Mouse (Mus musculus) C2C12 (cell line): Measurements from ENCODE around the gene Fibin. TPM values are rescaled to one million over a fixed set of nuclear protein-coding genes. Genes with fewer than 3 reads are reported as not detected.

Source experiments
- H3K27me3 ChIP-seq: one replicate; pipeline ENCODE4 v1.6.1; 2011; ENCODE audit not compliant: control insufficient read depth, insufficient read depth, insufficient read length
- H3K36me3 ChIP-seq: one replicate; pipeline ENCODE4 v1.6.1; 2011; ENCODE audit not compliant: control insufficient read depth, insufficient read depth
- H3K4me3 ChIP-seq: one replicate; pipeline ENCODE4 v1.5.1; 2011; ENCODE audit warnings: mild to moderate bottlenecking, control low read depth; ENCODE audit not compliant: poor library complexity, insufficient read depth, severe bottlenecking
- H3K79me2 ChIP-seq: one replicate; pipeline ENCODE4 v1.6.1; 2011; ENCODE audit not compliant: control insufficient read depth, insufficient read depth
- H3K79me3 ChIP-seq: one replicate; pipeline ENCODE4 v1.6.1; 2011; ENCODE audit warnings: low read depth, control low read depth
- H3ac ChIP-seq: one replicate; pipeline ENCODE3; 2011; ENCODE audit warnings: low read depth; ENCODE audit not compliant: control insufficient read depth, insufficient read length
- CEBPB ChIP-seq: IDR thresholded peaks from one replicate; pipeline ENCODE4 v1.6.1; 2011; ENCODE audit warnings: low read depth, mild to moderate bottlenecking, control low read depth, moderate library complexity
- CTCF ChIP-seq: IDR thresholded peaks from one replicate; pipeline ENCODE4 v1.5.1; 2011; ENCODE audit not compliant: control insufficient read depth, insufficient read depth, insufficient read length
- FOSL1 ChIP-seq: IDR thresholded peaks from one replicate; pipeline ENCODE4 v1.8.0; 2011; ENCODE audit warnings: mild to moderate bottlenecking, low read length; ENCODE audit not compliant: poor library complexity, insufficient read depth, severe bottlenecking
- MAX ChIP-seq: IDR thresholded peaks from one replicate; pipeline ENCODE4 v1.6.1; 2011; ENCODE audit warnings: mild to moderate bottlenecking, control low read depth
- MYOD1 ChIP-seq: IDR thresholded peaks from one replicate; pipeline ENCODE4 v1.6.1; 2011; ENCODE audit warnings: low read depth; ENCODE audit not compliant: control insufficient read depth, insufficient read length
- MYOG ChIP-seq: IDR thresholded peaks from one replicate; pipeline ENCODE4 v1.6.1; 2011; ENCODE audit not compliant: control insufficient read depth, insufficient read length; ENCODE audit errors: extremely low read depth
- USF1 ChIP-seq: IDR thresholded peaks from one replicate; pipeline ENCODE4 v1.6.1; 2011; ENCODE audit warnings: low read depth, mild to moderate bottlenecking, control low read depth, moderate library complexity
- polyA plus RNA-seq: library from polyadenylated mRNA; unstranded; fragments of >200 nt; fragmentation: generic; extraction: Trizol; gene quantifications from one replicate; pipeline ENCODE4 v1.2.1, GENCODE M21; 2012; ENCODE audit warnings: missing spikeins

Fibin gene
- polyA plus RNA-seq, 1 experiment = 0.23 TPM

- no peak for TF ChIP-seq MYOG
- no peak for TF ChIP-seq MYOD1
- H3K79me3 ChIP-seq = no peaks in the 10 kb centered on the region
- no peak overlapping the region for H3K4me3 ChIP-seq
- no peak overlapping the region for H3ac ChIP-seq
- no peaks in the 10 kb centered on the region for H3K27me3 ChIP-seq
- H3K79me2 ChIP-seq = no peaks in the 10 kb centered on the region
- H3K36me3 ChIP-seq = no peaks in the 10 kb centered on the region
These were observed 44.3 kb downstream of the Fibin start for GRCm38 (mm10) chr2:110318719-110319118.

- H3K27me3 ChIP-seq = no peaks in the 10 kb centered on the region
- no peak overlapping the region for H3K4me3 ChIP-seq
- H3K36me3 ChIP-seq = no peaks in the 10 kb centered on the region
- H3K79me2 ChIP-seq = no peaks in the 10 kb centered on the region
- TF ChIP-seq USF1 = no peak
- TF ChIP-seq MAX = no peak
- no peak for TF ChIP-seq FOSL1
- TF ChIP-seq MYOD1 = no peak
- TF ChIP-seq CEBPB = no peak
- no peak for TF ChIP-seq MYOG
- no peaks in the 10 kb centered on the region for H3K79me3 ChIP-seq
- H3ac ChIP-seq = no peak overlapping the region
These were observed 46.7 kb downstream of the Fibin start for GRCm38 (mm10) chr2:110316116-110316883.

GRCm38 (mm10) chr2:110314509-110315155 is 48.4 kb downstream of the Fibin start, which contains the start of gene Bbox1:
Bbox1 (minus strand) TSS chr2:110314560.
- no peaks in the 10 kb centered on the region for H3K79me3 ChIP-seq
- TF ChIP-seq USF1 (no peak), MAX (no peak), MYOG (no peak), FOSL1 (no peak), MYOD1 (no peak), CEBPB (no peak), CTCF (no peak)

GRCm38 (mm10) chr2:110314074-110314473 is 48.9 kb downstream of the Fibin start:
- Histone ChIP-seq H3K27me3 (no peaks in the 10 kb centered on the region), H3K79me3 (no peaks in the 10 kb centered on the region), H3ac (no peak overlapping the region), H3K36me3 (no peaks in the 10 kb centered on the region), H3K79me2 (no peaks in the 10 kb centered on the region), H3K4me3 (no peak overlapping the region)
- TF ChIP-seq MAX (no peak), MYOG (no peak), CEBPB (no peak), FOSL1 (no peak), MYOD1 (no peak)

More at GRCm38 (mm10) chr2:110314509-110315155, 48.4 kb downstream of the Fibin start, which contains the start of gene Bbox1:
- Histone ChIP-seq H3ac (no peak within 1 kb of the TSS), H3K27me3 (no peaks in the 10 kb centered on the region), H3K36me3 (no peaks in the 10 kb centered on the region), H3K79me2 (no peaks in the 10 kb centered on the region), H3K4me3 (no peak within 1 kb of the TSS)

- H3K79me2 ChIP-seq = no peaks in the 10 kb centered on the region
- H3K4me3 ChIP-seq = no peak overlapping the region
- H3K79me3 ChIP-seq = no peaks in the 10 kb centered on the region
- no peak overlapping the region for H3ac ChIP-seq
- no peak for TF ChIP-seq FOSL1
- no peak for TF ChIP-seq CTCF
- no peak for TF ChIP-seq USF1
- TF ChIP-seq MYOD1 = no peak
- TF ChIP-seq MYOG = no peak
- TF ChIP-seq MAX = no peak
- no peak for TF ChIP-seq CEBPB
- no peaks in the 10 kb centered on the region for H3K27me3 ChIP-seq
- H3K36me3 ChIP-seq = no peaks in the 10 kb centered on the region
These were observed 49.6 kb downstream of the Fibin start for GRCm38 (mm10) chr2:110313305-110313824.

Other genes starting within 250 kb of the Fibin start
- not detected for gene Bbox1, start 48.6 kb downstream of the Fibin start, polyA plus RNA-seq
- gene Slc5a12, start 234.1 kb upstream of the Fibin start, polyA plus RNA-seq = not detected